12 mouse cellular contexts compared by ENCODE assay signal in the genomic region with DNA sequence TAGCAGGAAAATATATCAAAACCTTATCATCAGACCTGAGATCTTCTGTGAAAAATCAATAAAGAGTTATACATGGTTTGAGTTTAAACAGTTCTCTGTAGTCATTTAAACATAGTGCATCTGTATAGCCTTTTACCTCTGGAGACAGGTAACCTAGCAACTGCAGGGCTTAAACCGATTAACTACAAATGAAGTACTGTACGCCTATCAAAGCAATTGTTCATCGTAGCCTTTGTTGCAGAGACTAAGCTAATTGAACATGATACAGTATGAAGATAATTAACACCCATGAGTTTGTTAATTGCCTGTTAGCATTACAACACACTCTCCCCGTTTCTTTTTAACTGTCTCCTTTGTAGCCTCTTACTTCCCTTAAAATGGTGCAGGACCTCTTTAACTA.
DNase-seq lines count a peak whose midpoint lies in the region; ATAC-seq and TF ChIP-seq lines count a peak whose summit lies in the region.
"Had no signal": no experiment of that assay in that cellular context is flagged by ENCODE, and none has a peak within 500 bp of the region (broad histone marks: within the 10 kb centered on the region; RNA-seq: fewer than 3 reads in every experiment).

No protein-coding gene starts in this region.

- no peaks in the 10 kb centered on the region for H3K4me1 ChIP-seq in stomach, embryonic 14.5 days (ENCODE audit: control insufficient read depth, insufficient read depth, low read length)
- no peaks in the 10 kb centered on the region for H3K4me1 ChIP-seq in stomach, postnatal 0 days (replicated peaks; ENCODE audit: control insufficient read depth, insufficient read depth)
- H3K4me1 ChIP-seq in hindbrain, embryonic 13.5 days (replicated peaks), result peaks cover 36% of the 10 kb centered on the region
- peaks cover 10% of the 10 kb centered on the region; the same call in 1 of the 2 replicates for H3K4me1 ChIP-seq in midbrain, embryonic 11.5 days (ENCODE audit: control insufficient read depth, insufficient read depth, low read length)
- no peaks in the 10 kb centered on the region; the same call in 1 of the 2 replicates for H3K4me1 ChIP-seq in stomach, embryonic 16.5 days (ENCODE audit: control insufficient read depth, insufficient read depth, low read length)

- DNase-seq in stomach, postnatal 0 days (ENCODE audit: low spot score), result no peak
- peak; percentile 88 for DNase-seq in midbrain, embryonic 11.5 days (ENCODE audit: low spot score, missing footprints)
- DNase-seq in cerebellum, postnatal 14 days, result no peak
- DNase-seq in frontal cortex, postnatal 10 days (ENCODE audit: low spot score in 2 of 2), result no peak
- DNase-seq in thymus, postnatal 0 days (ENCODE audit: low spot score), result no peak
- DNase-seq: adrenal gland, postnatal 14 days; cerebellum, adult 11-12 months had no signal

- 0 out of 2 replicates have a peak overlapping the region, but pooled peaks have one; percentile 12 for H3K4me2 ChIP-seq in stomach, embryonic 14.5 days (replicated peaks; ENCODE audit: low read depth, low read length)
- no peak overlapping the region for H3K4me2 ChIP-seq in stomach, postnatal 0 days (replicated peaks; ENCODE audit: low read depth)
- H3K4me2 ChIP-seq in hindbrain, embryonic 13.5 days, result no peak overlapping the region; the same call in 1 of the 2 replicates
- H3K4me2 ChIP-seq in midbrain, embryonic 11.5 days, result no peak overlapping the region
- 0 out of 2 replicates have a peak overlapping the region, but pooled peaks have one; percentile 13 for H3K4me2 ChIP-seq in stomach, embryonic 16.5 days (ENCODE audit: low read depth, low read length)

- TF ChIP-seq EP300 in stomach, postnatal 0 days (optimal IDR thresholded peaks at IDR 0.05), result no peak

- TF ChIP-seq CTCF in stomach, postnatal 0 days (IDR thresholded peaks at IDR 0.05; ENCODE audit: low read depth), result no peak

- no peak overlapping the region for H3K27ac ChIP-seq in stomach, embryonic 14.5 days (ENCODE audit: low read length)
- no peak overlapping the region for H3K27ac ChIP-seq in stomach, postnatal 0 days (replicated peaks)
- peak overlapping the region; percentile 74 for H3K27ac ChIP-seq in hindbrain, embryonic 13.5 days
- no peak overlapping the region for H3K27ac ChIP-seq in midbrain, embryonic 11.5 days (ENCODE audit: low read depth, low read length)
- H3K27ac ChIP-seq in stomach, embryonic 16.5 days (ENCODE audit: low read length), result no peak overlapping the region
- H3K27ac ChIP-seq: left cerebral cortex, adult 2 months had no signal

- WGBS in stomach, embryonic 14.5 days, result 63% methylated on average over 4 of the region's 4 CpGs
- 60% methylated on average over 4 of the region's 4 CpGs for WGBS in stomach, postnatal 0 days
- 16% methylated on average over 4 of the region's 4 CpGs for WGBS in hindbrain, embryonic 13.5 days
- 48% methylated on average over 4 of the region's 4 CpGs for WGBS in midbrain, embryonic 11.5 days
- 62% methylated on average over 4 of the region's 4 CpGs for WGBS in stomach, embryonic 16.5 days

- H3K9me3 ChIP-seq in stomach, embryonic 14.5 days (ENCODE audit: control insufficient read depth, low read depth, low read length), result no peaks in the 10 kb centered on the region
- H3K9me3 ChIP-seq in stomach, postnatal 0 days (ENCODE audit: control insufficient read depth, low read length), result no peaks in the 10 kb centered on the region
- H3K9me3 ChIP-seq in hindbrain, embryonic 13.5 days, result no peaks in the 10 kb centered on the region
- no peaks in the 10 kb centered on the region for H3K9me3 ChIP-seq in midbrain, embryonic 11.5 days (ENCODE audit: control insufficient read depth, low read length)
- no peaks in the 10 kb centered on the region for H3K9me3 ChIP-seq in stomach, embryonic 16.5 days (replicated peaks; ENCODE audit: control insufficient read depth, low read length)

- H3K36me3 ChIP-seq in stomach, embryonic 14.5 days (ENCODE audit: control insufficient read depth, insufficient read depth, low read length), result no peaks in the 10 kb centered on the region
- no peaks in the 10 kb centered on the region for H3K36me3 ChIP-seq in stomach, postnatal 0 days (ENCODE audit: control insufficient read depth, insufficient read depth, low read length)
- no peaks in the 10 kb centered on the region for H3K36me3 ChIP-seq in hindbrain, embryonic 13.5 days
- H3K36me3 ChIP-seq in midbrain, embryonic 11.5 days (ENCODE audit: control insufficient read depth, insufficient read depth, low read length), result no peaks in the 10 kb centered on the region
- no peaks in the 10 kb centered on the region for H3K36me3 ChIP-seq in stomach, embryonic 16.5 days (ENCODE audit: control insufficient read depth, insufficient read depth, low read length)

- H3K4me3 ChIP-seq in stomach, embryonic 14.5 days (ENCODE audit: low read depth, low read length), result no peak overlapping the region
- H3K4me3 ChIP-seq in stomach, postnatal 0 days (ENCODE audit: low read depth, low read length), result no peak overlapping the region
- H3K4me3 ChIP-seq in hindbrain, embryonic 13.5 days, result no peak overlapping the region
- no peak overlapping the region for H3K4me3 ChIP-seq in midbrain, embryonic 11.5 days (ENCODE audit: low read depth, low read length)
- no peak overlapping the region for H3K4me3 ChIP-seq in stomach, embryonic 16.5 days (replicated peaks; ENCODE audit: low read length)
- H3K4me3 ChIP-seq: left cerebral cortex, adult 2 months had no signal

- H3K27me3 ChIP-seq in stomach, embryonic 14.5 days (ENCODE audit: control insufficient read depth, insufficient read depth, low read length), result no peaks in the 10 kb centered on the region
- H3K27me3 ChIP-seq in stomach, postnatal 0 days (ENCODE audit: control insufficient read depth, insufficient read depth, low read length), result no peaks in the 10 kb centered on the region
- peaks cover 10% of the 10 kb centered on the region; the same call in 1 of the 2 replicates for H3K27me3 ChIP-seq in hindbrain, embryonic 13.5 days
- no peaks in the 10 kb centered on the region for H3K27me3 ChIP-seq in midbrain, embryonic 11.5 days (ENCODE audit: control insufficient read depth, insufficient read depth, low read length)
- no peaks in the 10 kb centered on the region for H3K27me3 ChIP-seq in stomach, embryonic 16.5 days (ENCODE audit: control insufficient read depth, insufficient read depth, low read length)

- ATAC-seq in stomach, embryonic 14.5 days (ENCODE audit: insufficient number of reproducible peaks, insufficient read depth, low FRiP score, low read depth), result no peak
- ATAC-seq in stomach, postnatal 0 days (ENCODE audit: low FRiP score, low TSS enrichment), result no peak
- ATAC-seq in hindbrain, embryonic 13.5 days (ENCODE audit: low FRiP score), result peak; percentile 67
- peak; percentile 42; the same call in 1 of the 2 replicates for ATAC-seq in midbrain, embryonic 11.5 days (ENCODE audit: low FRiP score)
- ATAC-seq in stomach, embryonic 16.5 days (ENCODE audit: insufficient read depth, low FRiP score), result no peak
- ATAC-seq: CD4-positive, CD25-positive, alpha-beta regulatory T cell, adult 4 months had no signal

- no peak overlapping the region for H3K9ac ChIP-seq in stomach, embryonic 14.5 days (replicated peaks; ENCODE audit: low read depth, low read length)
- no peak overlapping the region for H3K9ac ChIP-seq in stomach, postnatal 0 days (ENCODE audit: low read length)
- H3K9ac ChIP-seq in hindbrain, embryonic 13.5 days, result no peak overlapping the region
- H3K9ac ChIP-seq in midbrain, embryonic 11.5 days (ENCODE audit: low read length), result no peak overlapping the region
- no peak overlapping the region for H3K9ac ChIP-seq in stomach, embryonic 16.5 days (ENCODE audit: low read length)

Comparison
In these comparisons a context has a peak if more than half of its experiments do, and no peak if none do; other contexts are left out.
1. H3K4me2 ChIP-seq: peak in stomach, embryonic 14.5 days (single experiment) and stomach, embryonic 16.5 days (single experiment); none in stomach, postnatal 0 days (single experiment), hindbrain, embryonic 13.5 days (single experiment) and midbrain, embryonic 11.5 days (single experiment).
2. ATAC-seq: peak in hindbrain, embryonic 13.5 days (single experiment) and midbrain, embryonic 11.5 days (single experiment); none in stomach, embryonic 14.5 days (single experiment), stomach, postnatal 0 days (single experiment) and stomach, embryonic 16.5 days (single experiment).